Mouse (Mus musculus) right cerebral cortex, postnatal 36 days (tissue): ENCODE results near the gene Spata2l.
"Not testable (repeated sequence)": the region's sequence is repeated elsewhere in the genome, so short reads cannot be mapped to it uniquely, and the experiment has no call there.

ENCODE experiments used
- DNase-seq, 2 experiments: peaks; one replicate each; pipeline ENCODE4 v3.0.0; 2022; ENCODE audit warnings: low spot score in 2 of 2, mixed read lengths in 1 of 2

Spata2l gene

DNA sequence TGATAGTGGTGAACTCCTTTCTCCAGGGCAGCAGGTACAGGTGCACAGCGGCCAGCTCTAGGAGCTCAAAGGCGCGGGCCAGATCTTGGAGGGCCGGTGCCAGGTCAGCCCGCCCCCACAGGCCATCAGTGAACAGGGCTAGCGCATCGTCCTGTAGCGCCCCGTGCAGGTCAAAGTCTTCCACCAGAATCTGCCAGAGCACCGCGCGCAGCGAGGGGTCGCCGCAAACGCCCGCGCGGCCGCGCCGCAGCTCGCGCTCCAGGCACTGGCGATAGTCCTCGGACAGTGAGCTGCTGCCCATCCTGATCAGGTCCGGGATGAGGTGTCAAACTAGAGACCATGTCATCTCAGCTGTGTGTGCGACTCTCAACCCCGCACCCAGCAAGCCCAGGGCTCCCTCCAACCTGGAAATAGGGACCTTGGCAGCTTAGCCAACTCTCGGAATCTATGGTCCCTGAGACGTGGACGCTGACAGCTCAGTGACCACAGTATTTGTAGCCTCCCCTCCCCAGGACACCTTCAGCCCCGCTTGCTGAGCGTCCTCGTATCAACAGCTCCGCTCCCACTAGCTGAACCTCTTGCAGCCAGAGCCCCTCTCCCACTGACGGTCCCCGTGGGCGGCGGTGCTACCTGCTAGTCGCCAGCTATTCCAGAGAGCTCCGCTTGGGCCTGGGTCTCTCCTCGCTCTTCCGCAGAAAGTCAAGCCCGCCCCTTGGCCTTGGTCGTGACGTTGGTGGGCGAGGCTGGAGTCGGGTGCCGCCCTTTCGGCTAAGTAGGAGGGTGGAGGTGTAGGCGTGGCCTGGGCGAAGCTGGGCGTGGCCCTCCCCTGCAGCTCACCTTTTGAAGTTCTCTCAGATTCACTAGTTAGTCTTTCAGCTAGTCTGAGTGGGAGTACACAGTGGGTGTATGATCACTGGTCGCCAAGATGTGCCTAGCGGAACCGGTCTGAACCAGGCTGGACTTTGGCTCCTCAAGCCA lies at the start of gene Spata2l:
TSS of gene Spata2l (minus strand) at position 714 of the 978 bp plus-strand sequence.
- peak; percentile 82 to 87 for DNase-seq

DNA sequence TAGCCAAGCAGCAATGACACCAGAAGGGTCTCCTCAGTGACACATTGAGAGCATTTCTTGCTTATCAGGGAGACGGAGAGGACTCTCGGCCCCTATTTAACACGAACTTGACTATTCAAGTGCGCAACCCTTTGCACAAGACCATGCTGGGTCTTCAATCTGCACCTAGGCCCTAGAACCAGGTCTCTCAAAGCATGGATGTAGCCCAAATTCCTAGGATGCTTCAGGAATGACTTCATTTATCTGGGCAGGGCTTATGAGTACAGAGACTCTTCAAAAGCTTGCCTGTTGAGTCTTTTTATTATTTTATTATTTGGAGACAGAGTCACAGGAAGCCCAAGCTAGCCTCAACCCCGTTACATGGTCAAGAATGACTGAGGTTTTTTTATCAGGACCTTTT lies 48.5 kb upstream of the Spata2l start:
- DNase-seq: no peak

- DNase-seq: no peak
These were observed 48.0 kb upstream of the Spata2l start for GRCm38 (mm10) chr8:123283991-123284390.

DNA sequence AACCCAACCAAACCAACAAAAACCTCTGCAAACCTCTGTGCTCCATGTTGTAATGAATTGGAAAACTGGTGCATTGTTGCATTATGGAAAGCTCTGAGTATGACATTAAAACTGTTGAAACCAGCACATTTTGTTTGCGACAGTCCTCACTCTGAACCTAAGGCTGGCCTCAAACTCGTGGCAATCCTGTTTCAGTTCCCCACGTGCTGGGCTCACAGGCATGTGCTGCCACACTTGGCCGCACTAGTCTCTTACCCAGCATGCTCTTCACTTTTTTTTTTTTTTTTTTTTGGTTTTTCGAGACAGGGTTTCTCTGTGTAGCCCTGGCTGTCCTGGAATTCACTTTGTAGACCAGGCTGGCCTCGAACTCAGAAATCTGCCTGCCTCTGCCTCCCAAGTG lies 47.0 kb upstream of the Spata2l start:
- not testable (repeated sequence) for DNase-seq

DNA sequence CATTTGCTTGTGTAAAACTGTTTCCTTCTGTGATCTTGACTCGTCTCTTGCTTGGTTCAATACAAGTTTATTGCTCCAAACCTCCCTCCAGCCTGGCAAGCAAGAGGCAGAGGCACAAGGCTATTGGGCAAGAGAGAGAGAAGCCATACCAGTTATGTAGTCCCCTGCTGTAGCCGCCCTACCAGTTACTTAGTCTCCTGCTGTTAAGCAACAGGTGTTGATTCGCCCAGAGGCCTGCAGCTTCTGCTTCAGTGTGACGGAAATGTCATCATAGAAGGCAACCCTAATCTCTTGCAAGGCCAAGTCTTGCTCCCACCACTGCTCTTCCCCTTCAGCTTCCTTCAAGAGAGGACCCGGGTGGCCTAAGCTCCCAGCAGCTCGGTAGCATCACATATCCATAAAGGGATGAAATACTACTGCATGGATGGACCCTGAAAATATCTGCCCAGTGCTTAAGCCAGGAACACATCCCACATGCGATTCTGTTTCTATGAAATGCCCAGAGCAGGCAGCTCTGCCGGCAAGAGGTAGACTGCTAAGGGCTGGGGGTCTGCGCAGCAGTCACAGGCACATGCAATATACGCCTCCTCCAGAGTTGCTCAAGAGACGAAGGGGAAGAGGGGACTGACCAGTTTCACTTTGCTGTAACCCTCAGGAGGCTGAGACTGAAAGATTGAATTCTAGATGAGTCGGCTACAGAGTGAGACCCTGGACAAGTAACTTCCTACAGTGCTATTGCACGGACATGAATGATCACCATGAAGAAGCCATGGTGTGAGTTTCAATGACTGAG lies 44.5 kb upstream of the Spata2l start:
- no peak for DNase-seq

DNA sequence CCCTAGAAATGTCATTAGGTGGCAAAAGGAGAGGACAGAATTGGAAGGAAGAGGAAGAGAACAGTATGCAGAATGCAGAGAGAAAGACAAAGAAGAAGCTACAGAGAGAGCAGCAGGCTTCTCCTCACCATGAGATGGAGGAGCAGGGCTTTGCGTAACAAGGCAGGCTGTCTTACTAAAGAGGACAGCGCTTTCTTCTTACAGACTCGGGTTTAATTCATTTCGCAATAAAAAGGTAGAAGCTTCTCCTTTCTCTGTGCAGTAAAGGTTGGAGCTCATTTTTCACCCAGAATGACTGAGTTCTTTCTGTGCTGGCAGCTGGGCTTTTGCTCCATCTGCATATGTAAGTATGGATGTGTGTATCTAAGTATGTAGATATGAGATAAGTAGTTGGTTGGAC lies 43.8 kb upstream of the Spata2l start:
- DNase-seq: no peak

GRCm38 (mm10) chr8:123278445-123278844 lies 42.4 kb upstream of the Spata2l start:
- no peak for DNase-seq

GRCm38 (mm10) chr8:123275096-123275495 lies 39.1 kb upstream of the Spata2l start:
- no peak for DNase-seq

DNA sequence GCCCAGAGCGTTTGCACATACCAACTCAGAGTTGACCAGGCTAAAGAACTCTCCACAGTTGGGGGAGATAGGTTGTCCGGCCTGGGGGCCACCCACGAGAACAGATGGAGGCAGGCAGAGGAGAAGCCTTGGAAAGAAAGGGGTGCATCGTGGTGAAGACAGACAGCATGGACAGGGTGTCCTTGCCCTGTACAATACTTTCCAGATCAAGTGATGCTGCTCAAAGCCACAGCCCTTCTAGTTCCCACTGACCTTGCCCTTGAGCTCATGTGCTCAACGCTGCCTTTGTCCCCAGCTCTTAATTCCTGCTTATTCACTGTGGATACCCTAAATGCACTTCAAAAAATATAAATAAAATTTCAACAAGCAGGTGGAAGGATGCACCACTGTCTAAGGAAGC lies 38.4 kb upstream of the Spata2l start:
- no peak for DNase-seq

DNA sequence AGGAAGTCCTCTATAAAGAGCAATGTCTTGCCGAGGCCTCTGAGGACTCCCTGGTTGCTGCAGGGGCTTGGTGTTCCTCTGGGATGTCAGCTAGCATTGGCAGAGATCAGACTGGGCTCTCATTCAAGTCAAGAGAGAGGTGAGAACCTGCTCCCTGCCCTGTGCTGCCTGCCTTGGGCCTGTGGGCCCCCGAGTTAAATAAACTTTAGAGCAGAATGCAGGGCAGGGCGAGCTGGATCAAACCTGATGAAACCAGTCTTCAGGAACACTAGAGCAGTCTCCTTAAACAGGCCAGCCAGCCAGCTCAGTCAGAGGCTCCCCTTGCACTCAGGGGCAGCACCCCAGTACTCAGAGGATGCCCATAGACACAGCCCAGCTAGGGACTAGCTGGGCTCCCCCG lies 35.9 kb upstream of the Spata2l start:
- DNase-seq: no peak

GRCm38 (mm10) chr8:123271147-123271546 lies 35.1 kb upstream of the Spata2l start:
- DNase-seq: no peak

DNA sequence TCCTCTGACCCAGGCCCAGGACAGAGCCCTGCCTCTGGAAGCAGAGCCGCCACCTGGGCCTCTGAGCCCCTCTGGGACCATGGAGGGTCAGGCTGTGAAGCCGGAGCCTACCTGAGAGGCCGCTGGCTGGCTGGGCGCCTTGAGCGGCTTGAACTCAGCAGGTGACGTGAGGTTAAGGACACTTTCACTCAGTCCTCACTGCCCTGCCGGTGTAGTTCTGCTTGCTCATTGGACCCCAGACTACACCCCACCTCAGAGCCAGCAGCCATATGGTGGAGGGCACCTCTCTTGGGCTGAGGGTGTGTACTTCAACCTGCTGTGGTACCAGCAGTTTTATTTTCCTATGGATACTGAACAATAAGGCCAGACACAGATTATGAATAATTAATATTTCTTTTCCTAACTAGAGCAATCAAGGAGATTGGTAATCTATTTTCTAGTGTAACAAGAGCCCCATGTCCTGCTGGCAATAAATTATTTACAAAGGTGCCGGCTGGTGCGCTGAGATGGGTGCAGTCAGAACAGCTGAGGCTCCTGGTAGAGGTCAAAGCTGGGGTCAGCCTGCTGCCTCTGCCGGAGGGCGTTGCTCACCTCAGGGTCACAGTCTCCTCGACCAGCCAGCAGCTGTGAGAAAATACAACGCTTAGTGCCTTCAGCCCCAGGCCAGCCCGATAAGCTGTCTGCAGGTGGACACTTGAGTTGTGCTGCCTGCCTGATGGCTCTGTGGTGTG lies 32.1 kb upstream of the Spata2l start:
- no peak for DNase-seq

DNA sequence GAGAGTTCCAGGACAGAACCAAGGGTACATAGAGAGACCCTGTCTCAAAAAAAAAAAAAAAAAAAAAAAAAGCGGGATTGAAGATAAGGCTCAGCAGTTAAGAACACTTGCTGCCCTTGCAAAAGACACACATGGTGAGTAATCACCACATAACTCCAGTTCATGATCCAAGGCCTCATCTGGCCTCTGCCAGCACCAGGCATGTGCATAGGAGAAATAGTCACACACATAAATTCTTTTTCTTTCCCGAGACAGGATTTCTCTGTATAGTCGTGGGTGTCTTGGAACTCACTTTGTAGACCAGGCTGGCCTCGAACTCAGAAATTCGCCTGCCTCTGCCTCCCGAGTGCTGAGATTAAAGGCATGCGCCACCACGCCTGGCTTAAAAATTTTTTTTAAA lies 21.6 kb upstream of the Spata2l start:
- not testable (repeated sequence) for DNase-seq

- peak in 1 of 2 experiments; percentile 73 for DNase-seq
These were observed 21.1 kb upstream of the Spata2l start for GRCm38 (mm10) chr8:123257114-123257513.

- DNase-seq: no peak
These were observed 19.1 kb upstream of the Spata2l start for GRCm38 (mm10) chr8:123255170-123255569.

- peak; percentile 51 to 68 for DNase-seq
These were observed 18.3 kb upstream of the Spata2l start, which contains the start of the genes Zfp276 and Vps9d1 for GRCm38 (mm10) chr8:123254099-123254885. Gene Zfp276, plus strand, starts transcription at chr8:123254195. Gene Vps9d1, minus strand, starts transcription at chr8:123254348.

DNA sequence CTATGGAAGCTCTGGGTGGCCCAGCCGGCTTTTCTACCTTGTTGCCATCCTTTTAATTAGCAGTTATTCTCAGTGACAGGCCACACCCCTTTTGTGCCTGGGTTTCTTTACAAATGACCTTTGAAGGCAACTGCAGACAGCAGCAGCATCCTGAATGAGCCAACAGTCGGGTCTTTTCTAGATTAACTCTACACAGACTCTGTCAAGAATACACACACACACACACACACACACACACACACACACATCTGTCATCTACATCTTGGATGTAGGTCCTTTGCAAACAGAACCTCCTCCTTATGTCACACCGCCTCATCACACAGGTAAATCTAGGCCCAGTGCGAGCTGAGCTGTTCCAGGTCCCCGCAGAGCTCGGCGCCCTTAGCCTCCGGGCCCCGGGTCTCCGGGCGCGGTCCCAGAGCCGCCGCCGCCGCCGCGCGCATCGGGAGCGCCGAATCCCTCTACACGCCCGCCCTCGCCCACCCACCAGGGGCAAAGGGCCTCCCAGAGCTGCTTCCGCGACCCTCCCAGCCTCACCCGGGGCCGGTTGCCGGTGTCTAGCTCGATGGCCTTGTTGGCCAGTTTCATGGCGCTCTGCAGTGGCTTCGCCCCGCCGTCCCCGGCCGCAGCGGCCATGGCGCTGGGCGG lies 17.5 kb upstream of the Spata2l start:
- DNase-seq: no peak

DNA sequence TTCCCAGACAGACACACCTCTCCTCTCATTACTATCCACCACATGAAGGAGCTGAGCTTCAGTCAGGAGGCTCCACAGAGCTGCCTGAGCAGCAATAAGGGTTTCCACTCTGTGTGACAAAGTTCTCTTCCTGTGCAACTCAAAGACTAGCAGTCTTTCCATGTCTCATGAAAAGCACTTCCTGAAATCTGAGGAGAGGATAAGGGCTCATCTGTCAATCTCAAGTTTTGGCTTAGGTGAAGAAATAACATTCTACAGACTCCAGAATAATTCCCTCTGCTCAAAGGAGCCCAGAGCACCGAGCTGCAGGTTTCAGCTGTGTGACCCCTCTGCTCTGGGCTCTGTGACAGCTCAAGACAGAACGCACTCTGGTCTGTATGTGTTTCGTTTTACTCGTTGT lies 16.9 kb upstream of the Spata2l start:
- no peak for DNase-seq

DNA sequence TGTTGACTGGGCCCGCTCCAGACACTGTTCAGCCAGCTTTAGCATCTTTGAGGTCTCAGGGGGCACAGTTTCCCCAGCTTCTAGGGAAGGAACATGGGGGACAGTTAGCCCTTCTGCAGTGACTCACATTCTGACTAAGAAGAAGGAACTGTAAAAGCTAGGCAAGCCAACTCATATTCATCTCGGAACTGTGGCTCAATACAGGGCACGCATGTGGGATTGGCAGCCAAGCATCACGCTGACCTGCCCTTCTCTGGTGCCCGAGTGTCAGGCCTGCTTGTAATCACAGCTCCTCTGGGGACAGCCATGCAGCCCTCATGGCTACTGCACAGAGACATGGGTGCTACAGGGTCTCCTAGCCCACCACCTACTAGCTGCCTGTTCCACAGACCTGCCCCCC lies 14.9 kb upstream of the Spata2l start:
- no peak for DNase-seq

GRCm38 (mm10) chr8:123248596-123248995 lies 12.6 kb upstream of the Spata2l start:
- DNase-seq: no peak
